Mouse (Mus musculus): ENCODE measurements around the gene Gm10409.

Gene Gm10409

GRCm38 (mm10) chr14:3412314-3412713 lies at the start of gene Gm10409:
TSS of gene Gm10409 (plus strand) at chr14:3412614.
- no CpG with 5 or more reads among the region's 32 CpGs for WGBS

- no CpG with 5 or more reads among the region's 2 CpGs for WGBS
Measured at GRCm38 (mm10) chr14:3394793-3395192, 17.6 kb upstream of the Gm10409 start, which contains the start of gene Gm10413. TSS of gene Gm10413 (plus strand) at chr14:3395093.

- no CpG with 5 or more reads among the region's 2 CpGs for WGBS
Measured at GRCm38 (mm10) chr14:3427803-3428202, 15.4 kb downstream of the Gm10409 start, which contains the start of gene Gm3005. TSS of gene Gm3005 (plus strand) at chr14:3428103.

- no CpG with 5 or more reads among the region's 3 CpGs for WGBS
Measured at GRCm38 (mm10) chr14:3449079-3449478, 36.7 kb downstream of the Gm10409 start, which contains the start of gene Gm10408. TSS of gene Gm10408 (plus strand) at chr14:3449379.
